Mouse (Mus musculus): ENCODE measurements around the gene Sstr2. TPM values are rescaled to one million over a fixed set of nuclear protein-coding genes. Genes with fewer than 3 reads are reported as not detected.

Sstr2 gene
- polyA plus RNA-seq (2014; fragmentation: Nextera tagmentation; extraction: Ambion mirVana) = 71.9 and 75.2 TPM in 2 replicates

DNA sequence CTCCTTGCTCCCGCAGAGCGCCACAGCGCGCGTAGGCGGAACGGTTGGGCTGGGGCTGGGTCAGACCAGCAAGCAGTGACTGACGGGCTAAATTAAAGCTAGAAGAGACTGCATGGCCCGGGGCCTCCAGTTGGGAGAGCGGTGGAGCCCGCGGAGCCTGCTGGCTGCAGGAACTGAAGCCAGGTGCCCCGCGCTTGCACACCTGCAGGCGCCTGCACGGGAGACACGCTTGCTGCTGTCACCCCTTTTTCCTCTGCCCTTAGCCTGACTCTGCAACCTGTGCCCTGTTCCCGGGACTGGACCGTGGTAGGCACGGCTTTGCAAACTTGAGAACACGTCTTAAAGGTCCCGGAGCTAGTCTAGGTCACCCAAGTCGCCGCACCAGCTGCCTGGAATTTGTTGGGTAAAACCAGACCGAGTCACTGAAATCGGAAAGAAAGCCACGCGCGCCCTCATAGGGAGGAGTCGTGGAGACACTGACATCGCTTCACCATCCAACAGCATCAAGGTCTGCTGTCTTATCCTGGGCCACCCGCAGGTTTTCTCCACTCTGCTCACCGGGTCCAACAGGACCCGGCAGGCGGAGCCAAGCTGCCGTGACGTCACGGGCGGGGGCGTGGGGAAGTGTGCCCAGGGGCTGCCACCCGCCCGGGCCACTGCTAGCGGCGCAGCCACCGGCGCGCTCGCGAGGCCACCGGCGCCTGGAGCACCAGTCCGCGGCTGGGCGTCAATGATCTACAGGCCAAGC, at the start of gene Sstr2:
Gene Sstr2 (plus strand): TSS at position 671 of the 748 bp plus-strand sequence.
- Histone ChIP-seq H3K9me3 (replicated peaks; ENCODE audit: control insufficient read depth, low read length) (no peaks in the 10 kb centered on the region), H3K4me1 (ENCODE audit: control insufficient read depth, insufficient read depth, low read length) (peaks cover 8% of the 10 kb centered on the region; the same call in 1 of the 2 replicates), H3K27me3 (replicated peaks; ENCODE audit: control insufficient read depth, insufficient read depth, low read length) (0 out of 2 replicates have a peak, but pooled peaks cover 8% of the 10 kb centered on the region), H3K36me3 (ENCODE audit: control insufficient read depth, insufficient read depth, low read length) (peaks cover under 1% of the 10 kb centered on the region; the same call in 1 of the 2 replicates), H3K9ac (ENCODE audit: low read length) (peak within 1 kb of the TSS; percentile 74), H3K27ac (ENCODE audit: low read depth, low read length) (peak within 1 kb of the TSS; percentile 63), H3K4me3 (ENCODE audit: low read depth, low read length) (peak within 1 kb of the TSS; percentile 59), H3K4me2 (ENCODE audit: low read length) (peak within 1 kb of the TSS; percentile 96)
- ATAC-seq (peak; percentile 92), DNase-seq (ENCODE audit: low spot score) (peak; percentile 88)
- under 1% methylated on average over 54 of the region's 54 CpGs for WGBS

DNA sequence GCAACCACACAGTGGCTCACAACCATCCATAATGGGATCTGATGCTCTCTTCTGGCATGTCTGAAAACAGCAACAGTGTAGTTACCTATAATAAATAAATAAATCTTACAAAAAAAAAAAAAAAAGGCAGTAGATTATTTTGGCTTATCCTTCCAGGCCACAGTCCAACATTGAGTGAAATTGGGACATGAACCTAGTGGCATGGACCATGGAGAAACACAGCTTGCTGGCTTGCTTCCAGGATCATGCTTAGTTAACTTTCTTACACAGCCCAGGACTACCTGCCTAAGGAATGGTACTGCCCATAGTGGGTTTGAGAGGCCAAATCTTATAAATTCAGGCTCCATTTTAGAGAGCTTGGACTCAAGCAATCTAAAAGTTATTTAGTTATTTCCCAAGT, 47.5 kb upstream of the Sstr2 start:
- no peak overlapping the region for H3K9ac ChIP-seq (ENCODE audit: low read length)
- no peaks in the 10 kb centered on the region for H3K9me3 ChIP-seq (replicated peaks; ENCODE audit: control insufficient read depth, low read length)

GRCm38 (mm10) chr11:113572641-113573040, 46.5 kb upstream of the Sstr2 start:
- no peak overlapping the region for H3K9ac ChIP-seq (ENCODE audit: low read length)
- H3K4me2 ChIP-seq (ENCODE audit: low read length) = no peak overlapping the region
- no peak overlapping the region for H3K4me3 ChIP-seq (ENCODE audit: low read depth, low read length)
- peaks cover 10% of the 10 kb centered on the region for H3K4me1 ChIP-seq (ENCODE audit: control insufficient read depth, insufficient read depth, low read length)
- peak overlapping the region; percentile 48 for H3K27ac ChIP-seq (ENCODE audit: low read depth, low read length)
- WGBS = 44% methylated on average over 6 of the region's 6 CpGs
- ATAC-seq (0 out of 2 replicates have a peak, but pooled peaks have one; percentile 40), DNase-seq (ENCODE audit: low spot score) (peak; percentile 60)
- no peaks in the 10 kb centered on the region for H3K27me3 ChIP-seq (replicated peaks; ENCODE audit: control insufficient read depth, insufficient read depth, low read length)
- no peaks in the 10 kb centered on the region for H3K9me3 ChIP-seq (replicated peaks; ENCODE audit: control insufficient read depth, low read length)
- H3K36me3 ChIP-seq (ENCODE audit: control insufficient read depth, insufficient read depth, low read length) = no peaks in the 10 kb centered on the region

More for the DNA sequence above, 47.5 kb upstream of the Sstr2 start:
- ATAC-seq (no peak), DNase-seq (ENCODE audit: low spot score) (no peak)
- no peaks in the 10 kb centered on the region for H3K36me3 ChIP-seq (ENCODE audit: control insufficient read depth, insufficient read depth, low read length)
- no peak overlapping the region for H3K4me2 ChIP-seq (ENCODE audit: low read length)
- H3K27ac ChIP-seq (ENCODE audit: low read depth, low read length) = no peak overlapping the region
- H3K4me1 ChIP-seq (ENCODE audit: control insufficient read depth, insufficient read depth, low read length) = peaks cover 10% of the 10 kb centered on the region
- no peaks in the 10 kb centered on the region for H3K27me3 ChIP-seq (replicated peaks; ENCODE audit: control insufficient read depth, insufficient read depth, low read length)
- H3K4me3 ChIP-seq (ENCODE audit: low read depth, low read length) = no peak overlapping the region

- DNase-seq (ENCODE audit: low spot score) (no peak), ATAC-seq (no peak)
- Histone ChIP-seq H3K27ac (ENCODE audit: low read depth, low read length) (no peak overlapping the region), H3K9me3 (replicated peaks; ENCODE audit: control insufficient read depth, low read length) (no peaks in the 10 kb centered on the region), H3K4me1 (ENCODE audit: control insufficient read depth, insufficient read depth, low read length) (peaks cover 10% of the 10 kb centered on the region), H3K36me3 (ENCODE audit: control insufficient read depth, insufficient read depth, low read length) (no peaks in the 10 kb centered on the region), H3K4me3 (ENCODE audit: low read depth, low read length) (no peak overlapping the region), H3K4me2 (ENCODE audit: low read length) (no peak overlapping the region), H3K27me3 (replicated peaks; ENCODE audit: control insufficient read depth, insufficient read depth, low read length) (no peaks in the 10 kb centered on the region), H3K9ac (ENCODE audit: low read length) (no peak overlapping the region)
- 81% methylated on average over 4 of the region's 4 CpGs for WGBS
Observed at GRCm38 (mm10) chr11:113577221-113577620, 41.9 kb upstream of the Sstr2 start.

- ATAC-seq (peak; percentile 76), DNase-seq (ENCODE audit: low spot score) (peak; percentile 61)
- Histone ChIP-seq H3K4me3 (ENCODE audit: low read depth, low read length) (no peak overlapping the region), H3K9me3 (replicated peaks; ENCODE audit: control insufficient read depth, low read length) (no peaks in the 10 kb centered on the region), H3K36me3 (ENCODE audit: control insufficient read depth, insufficient read depth, low read length) (no peaks in the 10 kb centered on the region), H3K27ac (ENCODE audit: low read depth, low read length) (peak overlapping the region; percentile 72), H3K27me3 (replicated peaks; ENCODE audit: control insufficient read depth, insufficient read depth, low read length) (no peaks in the 10 kb centered on the region), H3K4me1 (ENCODE audit: control insufficient read depth, insufficient read depth, low read length) (peaks cover 9% of the 10 kb centered on the region; the same call in 1 of the 2 replicates), H3K4me2 (ENCODE audit: low read length) (no peak overlapping the region), H3K9ac (ENCODE audit: low read length) (no peak overlapping the region)
- 38% methylated on average over 11 of the region's 11 CpGs for WGBS
Observed at GRCm38 (mm10) chr11:113583879-113584661, 35.1 kb upstream of the Sstr2 start.

GRCm38 (mm10) chr11:113586423-113586822, 32.7 kb upstream of the Sstr2 start:
- H3K9ac ChIP-seq (ENCODE audit: low read length) = no peak overlapping the region
- DNase-seq (ENCODE audit: low spot score) (no peak), ATAC-seq (no peak)
- no peaks in the 10 kb centered on the region for H3K9me3 ChIP-seq (replicated peaks; ENCODE audit: control insufficient read depth, low read length)
- no peaks in the 10 kb centered on the region for H3K36me3 ChIP-seq (ENCODE audit: control insufficient read depth, insufficient read depth, low read length)
- H3K4me1 ChIP-seq (ENCODE audit: control insufficient read depth, insufficient read depth, low read length) = peaks cover 9% of the 10 kb centered on the region; the same call in 1 of the 2 replicates
- WGBS = 32% methylated on average over 6 of the region's 6 CpGs
- H3K27ac ChIP-seq (ENCODE audit: low read depth, low read length) = no peak overlapping the region
- no peak overlapping the region for H3K4me3 ChIP-seq (ENCODE audit: low read depth, low read length)
- H3K27me3 ChIP-seq (replicated peaks; ENCODE audit: control insufficient read depth, insufficient read depth, low read length) = no peaks in the 10 kb centered on the region
- H3K4me2 ChIP-seq (ENCODE audit: low read length) = no peak overlapping the region

DNA sequence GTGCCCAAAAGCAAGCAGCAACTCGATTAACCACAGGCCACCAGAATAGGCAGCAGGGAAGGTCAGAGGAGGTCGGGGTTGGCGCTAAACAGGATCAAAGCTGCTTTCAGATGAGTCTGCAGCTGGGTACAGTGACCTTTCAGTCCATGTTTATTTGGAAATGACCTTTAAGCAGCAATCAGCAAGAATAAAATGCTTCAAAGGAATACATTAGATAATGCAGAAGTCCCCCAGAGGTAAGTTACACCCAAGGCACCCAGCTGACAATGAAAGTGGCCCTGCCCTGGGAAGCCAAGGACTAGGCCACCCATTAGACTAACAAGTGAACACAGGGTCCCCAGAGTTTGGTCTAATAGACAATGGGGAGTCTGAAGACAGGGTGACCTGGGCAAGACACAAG, 30.2 kb upstream of the Sstr2 start:
- Histone ChIP-seq H3K9me3 (replicated peaks; ENCODE audit: control insufficient read depth, low read length) (no peaks in the 10 kb centered on the region), H3K4me1 (ENCODE audit: control insufficient read depth, insufficient read depth, low read length) (peaks cover 5% of the 10 kb centered on the region; the same call in 1 of the 2 replicates), H3K36me3 (ENCODE audit: control insufficient read depth, insufficient read depth, low read length) (no peaks in the 10 kb centered on the region), H3K9ac (ENCODE audit: low read length) (no peak overlapping the region), H3K4me2 (ENCODE audit: low read length) (no peak overlapping the region), H3K27me3 (replicated peaks; ENCODE audit: control insufficient read depth, insufficient read depth, low read length) (no peaks in the 10 kb centered on the region), H3K4me3 (ENCODE audit: low read depth, low read length) (no peak overlapping the region), H3K27ac (ENCODE audit: low read depth, low read length) (no peak overlapping the region)
- WGBS = 80% methylated on average over 3 of the region's 3 CpGs
- DNase-seq (ENCODE audit: low spot score) (no peak), ATAC-seq (no peak)

DNA sequence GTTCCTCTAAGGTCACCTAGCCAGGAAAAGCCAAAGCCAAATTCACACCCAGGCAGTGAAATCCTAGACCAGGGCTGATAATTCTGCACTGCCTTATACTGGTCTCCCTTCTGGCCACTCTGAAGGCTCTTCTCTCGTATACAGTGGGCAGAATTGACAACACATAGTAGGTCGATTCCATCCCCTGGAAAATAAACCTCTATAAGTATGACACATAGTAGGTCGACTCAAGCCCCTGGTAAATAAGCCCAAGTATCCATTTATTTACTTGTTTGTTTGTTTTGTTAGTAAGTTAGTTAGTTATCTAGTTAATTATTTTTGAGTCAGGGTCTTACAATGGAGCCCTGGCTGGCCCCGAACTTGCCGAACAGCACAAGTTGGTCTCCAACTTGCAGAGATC, 24.0 kb upstream of the Sstr2 start:
- Histone ChIP-seq H3K36me3 (ENCODE audit: control insufficient read depth, insufficient read depth, low read length) (no peaks in the 10 kb centered on the region), H3K4me1 (ENCODE audit: control insufficient read depth, insufficient read depth, low read length) (no peaks in the 10 kb centered on the region), H3K9me3 (replicated peaks; ENCODE audit: control insufficient read depth, low read length) (no peaks in the 10 kb centered on the region), H3K27ac (ENCODE audit: low read depth, low read length) (no peak overlapping the region), H3K27me3 (replicated peaks; ENCODE audit: control insufficient read depth, insufficient read depth, low read length) (no peaks in the 10 kb centered on the region), H3K4me3 (ENCODE audit: low read depth, low read length) (no peak overlapping the region), H3K4me2 (ENCODE audit: low read length) (no peak overlapping the region), H3K9ac (ENCODE audit: low read length) (no peak overlapping the region)
- no peak for DNase-seq (ENCODE audit: low spot score)
- 85% methylated on average over 5 of the region's 5 CpGs for WGBS
- ATAC-seq = no peak
